Mouse (Mus musculus): ENCODE results near the gene Cdk2ap2.

- peak; percentile 42 for TF ChIP-seq CTCF (IDR thresholded peaks at IDR 0.05; ENCODE audit: low read depth)
- TF ChIP-seq EP300 (optimal IDR thresholded peaks at IDR 0.05), result no peak
Observed at GRCm38 (mm10) chr19:4051016-4051415, 46.0 kb upstream of the Cdk2ap2 start.
